Mouse (Mus musculus) forebrain, embryonic 14.5 days (tissue): ENCODE measurements around the gene Notch2. TPM values are rescaled to one million over a fixed set of nuclear protein-coding genes. Genes with fewer than 3 reads are reported as not detected.

Source experiments
- ATAC-seq: fragments of 200-750 bp; cut with Nextera tagmentation; 2 replicates; pipeline ENCODE4 v1.8.0; 2017; ENCODE audit warnings: mild to moderate bottlenecking, moderate library complexity
- DNase-seq: peaks from one replicate; pipeline ENCODE4 v3.0.0-alpha.2; 2015; ENCODE audit warnings: low spot score
- H3K27ac ChIP-seq: fragments of 300-500 bp; sonication (generic); 2 replicates; pipeline ENCODE4 v1.5.1; 2014; ENCODE audit warnings: low read depth, mild to moderate bottlenecking, control low read depth, low read length, moderate library complexity
- H3K27me3 ChIP-seq: fragments of 300-500 bp; sonication (generic); replicated peaks from 2 replicates; pipeline ENCODE4 v1.6.1; 2014; ENCODE audit warnings: low read length, control low read depth, mixed read lengths; ENCODE audit not compliant: control insufficient read depth, insufficient read depth
- H3K36me3 ChIP-seq: fragments of 300-500 bp; sonication (generic); 2 replicates; pipeline ENCODE4 v1.6.1; 2014; ENCODE audit warnings: low read length, control low read depth; ENCODE audit not compliant: control insufficient read depth, insufficient read depth
- H3K4me1 ChIP-seq: fragments of 300-500 bp; sonication (generic); 2 replicates; pipeline ENCODE4 v1.6.1; 2014; ENCODE audit warnings: antibody characterized with exemption, low read length, control low read depth; ENCODE audit not compliant: control insufficient read depth, insufficient read depth
- H3K4me2 ChIP-seq: fragments of 300-500 bp; sonication (generic); 2 replicates; pipeline ENCODE4 v1.6.1; 2014; ENCODE audit warnings: mild to moderate bottlenecking, control low read depth, low read length
- H3K4me3 ChIP-seq: fragments of 300-500 bp; sonication (generic); 2 replicates; pipeline ENCODE4 v1.5.1; 2014; ENCODE audit warnings: low read depth, low read length, control low read depth
- H3K9ac ChIP-seq: fragments of 300-500 bp; sonication (generic); 2 replicates; pipeline ENCODE4 v1.6.1; 2014; ENCODE audit warnings: mild to moderate bottlenecking, low read length, control low read depth, moderate library complexity
- H3K9me3 ChIP-seq: fragments of 300-500 bp; sonication (generic); replicated peaks from 2 replicates; pipeline ENCODE4 v1.6.1; 2016; ENCODE audit warnings: low read length, control low read depth, mixed read lengths; ENCODE audit not compliant: control insufficient read depth
- WGBS: fragments of 180-500 bp; shearing (Covaris S2); extraction: QIAGEN DNeasy Blood & Tissue Kit; methylation state at CpG from one replicate; pipeline ENCODE4 v1.1.7; 2014; 5-methylcytosine and 5-hydroxymethylcytosine counted together
- polyA plus RNA-seq: library from polyadenylated mRNA; unstranded; fragments of >200 nt; fragmentation: Nextera tagmentation; extraction: Ambion mirVana; gene quantifications from 2 replicates; pipeline ENCODE4 v1.2.1, GENCODE M21; 2014

The Notch2 gene
- polyA plus RNA-seq, 1 experiment from 2014 or later: 13.6 TPM

DNA sequence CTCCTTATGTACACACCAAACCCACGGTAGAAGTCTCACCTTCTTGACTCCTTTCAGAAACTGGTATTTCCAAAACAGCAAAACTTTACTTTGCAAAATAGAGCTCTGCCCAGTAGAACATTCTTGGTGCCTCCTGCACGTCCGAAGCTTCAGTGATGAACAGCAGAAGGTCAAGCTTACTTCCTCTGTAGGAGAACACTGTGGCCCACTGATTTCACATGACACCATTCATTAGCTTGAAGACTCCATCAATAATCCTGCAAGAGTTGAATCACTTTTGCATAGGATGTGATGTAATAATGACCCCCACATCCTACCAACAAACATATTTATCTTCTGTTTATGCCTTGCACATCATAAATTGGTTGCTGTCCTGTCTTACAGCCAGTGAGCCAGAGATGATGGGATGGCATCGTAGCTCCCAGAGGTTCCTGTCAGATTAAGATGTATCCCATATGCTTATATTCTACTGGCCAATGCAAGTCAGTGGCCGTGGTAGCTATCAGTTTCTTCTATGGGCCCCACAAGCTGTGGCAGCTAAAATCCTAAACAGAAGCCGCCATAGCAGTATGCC is 39.0 kb upstream of the Notch2 start:
- Histone ChIP-seq H3K4me3 (no peak overlapping the region), H3K9me3 (no peaks in the 10 kb centered on the region), H3K27ac (no peak overlapping the region), H3K9ac (no peak overlapping the region), H3K4me2 (no peak overlapping the region), H3K36me3 (no peaks in the 10 kb centered on the region), H3K27me3 (no peaks in the 10 kb centered on the region), H3K4me1 (no peaks in the 10 kb centered on the region)
- WGBS: 92% methylated on average over 6 of the region's 6 CpGs
- ATAC-seq: no peak
- DNase-seq: no peak

DNA sequence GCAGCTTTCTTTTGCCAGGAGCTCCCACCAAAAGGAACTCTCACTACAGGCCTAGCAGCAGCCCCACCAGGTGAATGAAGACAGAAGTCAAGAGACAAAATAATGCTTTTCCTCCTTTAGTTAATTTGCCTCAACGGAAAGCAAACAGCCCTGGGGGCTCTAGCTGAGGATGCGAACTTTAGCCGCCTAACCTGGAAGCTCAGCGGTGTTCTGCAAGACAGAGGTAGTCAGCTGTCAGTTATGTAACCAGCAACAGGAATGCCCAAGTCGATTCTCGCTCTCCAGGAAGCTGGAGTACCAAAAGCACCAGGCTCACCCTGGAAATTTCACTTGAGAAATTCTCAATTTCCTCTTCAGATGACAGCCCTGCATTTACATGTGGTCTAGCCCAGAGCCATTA is 36.6 kb upstream of the Notch2 start:
- ATAC-seq: no peak
- H3K27me3 ChIP-seq: no peaks in the 10 kb centered on the region
- no peak overlapping the region for H3K27ac ChIP-seq
- H3K9ac ChIP-seq: no peak overlapping the region
- H3K36me3 ChIP-seq: no peaks in the 10 kb centered on the region
- no peak overlapping the region for H3K4me2 ChIP-seq
- no peaks in the 10 kb centered on the region for H3K4me1 ChIP-seq
- H3K4me3 ChIP-seq: no peak overlapping the region
- WGBS: 65% methylated on average over 6 of the region's 6 CpGs
- no peaks in the 10 kb centered on the region for H3K9me3 ChIP-seq
- DNase-seq: no peak

DNA sequence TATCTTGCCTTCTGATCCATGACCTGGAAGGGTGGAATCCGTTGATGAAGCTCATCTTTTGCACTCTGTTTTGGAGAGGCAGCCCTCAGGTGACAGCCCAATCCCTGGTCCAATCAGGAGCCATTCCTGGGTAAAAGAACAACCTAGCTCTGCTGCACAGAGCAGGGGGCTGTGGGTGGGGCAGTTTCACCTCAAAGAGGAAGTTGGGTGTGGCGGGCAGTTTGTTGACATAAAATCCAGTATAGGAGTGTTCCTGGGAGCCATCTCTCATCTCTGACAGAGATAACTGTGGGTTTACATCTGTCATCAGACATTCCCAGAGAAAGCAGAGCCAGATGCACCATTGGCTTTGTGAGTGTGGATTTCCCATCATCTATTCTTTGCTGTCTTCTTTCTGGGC is 34.6 kb upstream of the Notch2 start:
- no peak for DNase-seq

DNA sequence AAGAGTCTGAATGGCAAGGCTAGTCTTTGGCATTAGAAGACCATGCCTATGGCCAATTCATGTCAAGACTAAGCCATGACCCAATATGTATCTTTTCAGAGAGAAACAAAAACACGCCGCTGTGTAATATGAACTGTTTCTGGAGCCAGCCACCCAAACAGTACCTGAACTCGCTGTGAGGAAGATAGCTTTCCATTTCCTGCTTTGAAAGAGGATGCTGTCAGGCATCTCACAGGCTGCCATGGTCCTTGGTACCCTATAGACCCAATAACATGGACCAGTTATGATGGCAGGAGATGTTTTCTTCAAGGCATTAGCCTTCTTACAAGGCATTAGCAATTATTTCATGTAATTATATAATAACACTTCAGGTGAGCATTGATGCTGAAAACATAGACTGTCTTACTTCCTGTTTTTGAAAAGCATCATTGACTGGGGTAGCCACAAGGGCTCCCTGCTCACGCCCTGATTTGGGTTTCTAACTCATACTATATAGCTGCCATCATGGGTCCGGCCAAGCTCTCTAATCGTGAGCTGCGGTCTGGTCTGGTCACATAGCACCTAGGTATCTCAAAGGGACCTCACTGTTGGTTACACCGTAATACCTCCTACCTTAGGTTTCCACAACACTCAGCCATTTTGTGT is 32.5 kb upstream of the Notch2 start:
- H3K4me1 ChIP-seq: no peaks in the 10 kb centered on the region
- H3K4me3 ChIP-seq: no peak overlapping the region
- no peaks in the 10 kb centered on the region for H3K9me3 ChIP-seq
- no peak overlapping the region for H3K27ac ChIP-seq
- H3K27me3 ChIP-seq: no peaks in the 10 kb centered on the region
- DNase-seq: no peak
- H3K36me3 ChIP-seq: no peaks in the 10 kb centered on the region
- WGBS: 94% methylated on average over 8 of the region's 8 CpGs
- H3K4me2 ChIP-seq: no peak overlapping the region
- no peak for ATAC-seq
- no peak overlapping the region for H3K9ac ChIP-seq

More for the DNA sequence above, 34.6 kb upstream of the Notch2 start:
- no peak for ATAC-seq
- H3K36me3 ChIP-seq: no peaks in the 10 kb centered on the region
- H3K27ac ChIP-seq: no peak overlapping the region
- 79% methylated on average over 2 of the region's 2 CpGs for WGBS
- H3K9ac ChIP-seq: no peak overlapping the region
- no peak overlapping the region for H3K4me3 ChIP-seq
- H3K4me1 ChIP-seq: no peaks in the 10 kb centered on the region
- H3K27me3 ChIP-seq: no peaks in the 10 kb centered on the region
- H3K4me2 ChIP-seq: no peak overlapping the region
- no peaks in the 10 kb centered on the region for H3K9me3 ChIP-seq

DNA sequence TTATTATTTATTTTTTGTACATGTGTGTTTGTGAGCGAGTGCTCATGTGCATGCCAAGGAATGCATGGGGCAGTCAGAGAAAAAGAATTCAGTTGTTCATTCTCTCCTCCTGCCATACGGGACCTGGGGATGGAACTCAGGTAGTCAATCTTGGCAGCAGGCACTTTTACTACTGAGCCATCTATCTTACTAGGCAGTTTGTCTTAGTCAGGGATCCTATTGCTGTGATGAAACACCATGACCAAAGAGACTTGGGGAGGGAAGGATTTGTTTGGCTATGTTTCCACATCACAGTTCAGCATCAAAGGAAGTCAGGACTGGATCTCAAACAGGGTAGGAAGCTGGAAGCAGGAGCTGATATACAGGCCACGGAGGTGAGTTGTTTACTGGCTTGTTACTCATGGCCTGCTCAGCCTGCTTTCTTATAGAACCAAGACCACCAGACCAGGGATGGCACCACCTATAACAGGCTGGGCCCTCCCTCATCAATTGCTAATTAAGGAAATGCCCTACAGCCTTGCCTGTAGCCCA is 31.9 kb upstream of the Notch2 start:
- no peak overlapping the region for H3K4me2 ChIP-seq
- 95% methylated on average over 3 of the region's 3 CpGs for WGBS
- no peaks in the 10 kb centered on the region for H3K27me3 ChIP-seq
- H3K9me3 ChIP-seq: no peaks in the 10 kb centered on the region
- H3K27ac ChIP-seq: no peak overlapping the region
- H3K9ac ChIP-seq: no peak overlapping the region
- DNase-seq (no peak), ATAC-seq (no peak)
- no peaks in the 10 kb centered on the region for H3K4me1 ChIP-seq
- H3K4me3 ChIP-seq: no peak overlapping the region
- no peaks in the 10 kb centered on the region for H3K36me3 ChIP-seq

DNA sequence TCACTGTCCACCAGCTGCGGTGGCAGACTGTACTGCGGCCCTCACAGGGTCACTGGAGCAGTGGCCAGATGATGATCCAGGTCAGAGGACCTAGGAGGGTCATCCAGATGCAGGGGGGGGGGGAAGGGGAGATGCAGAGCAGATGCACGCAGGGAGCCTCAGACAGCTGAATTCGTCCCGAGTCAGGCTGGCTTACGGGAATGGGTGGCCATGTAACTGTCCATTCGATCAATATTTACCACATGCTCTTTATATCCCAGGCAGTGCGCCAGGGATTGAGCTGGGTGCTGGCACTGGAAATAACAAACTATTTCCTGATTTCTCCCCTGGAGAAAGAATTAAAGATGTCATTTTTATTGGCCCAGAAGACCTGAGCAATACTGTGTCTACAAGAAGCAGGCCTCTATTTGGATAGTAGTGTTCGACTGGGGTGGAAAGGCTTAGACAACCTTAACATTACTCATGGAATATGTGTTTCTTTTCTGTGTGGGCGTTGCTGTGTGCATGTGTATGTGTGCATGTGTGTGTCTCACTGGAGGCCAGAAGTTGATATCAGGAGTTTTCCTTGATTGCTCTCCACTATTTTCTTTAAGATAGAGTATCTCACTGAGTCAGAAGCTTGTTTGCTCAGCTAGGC is 28.3 kb upstream of the Notch2 start:
- ATAC-seq: no peak
- DNase-seq: no peak
- H3K4me1 ChIP-seq: no peaks in the 10 kb centered on the region
- H3K9me3 ChIP-seq: no peaks in the 10 kb centered on the region
- no peak overlapping the region for H3K9ac ChIP-seq
- H3K4me3 ChIP-seq: no peak overlapping the region
- WGBS: 92% methylated on average over 10 of the region's 10 CpGs
- H3K27me3 ChIP-seq: no peaks in the 10 kb centered on the region
- no peak overlapping the region for H3K4me2 ChIP-seq
- H3K36me3 ChIP-seq: no peaks in the 10 kb centered on the region
- no peak overlapping the region for H3K27ac ChIP-seq

DNA sequence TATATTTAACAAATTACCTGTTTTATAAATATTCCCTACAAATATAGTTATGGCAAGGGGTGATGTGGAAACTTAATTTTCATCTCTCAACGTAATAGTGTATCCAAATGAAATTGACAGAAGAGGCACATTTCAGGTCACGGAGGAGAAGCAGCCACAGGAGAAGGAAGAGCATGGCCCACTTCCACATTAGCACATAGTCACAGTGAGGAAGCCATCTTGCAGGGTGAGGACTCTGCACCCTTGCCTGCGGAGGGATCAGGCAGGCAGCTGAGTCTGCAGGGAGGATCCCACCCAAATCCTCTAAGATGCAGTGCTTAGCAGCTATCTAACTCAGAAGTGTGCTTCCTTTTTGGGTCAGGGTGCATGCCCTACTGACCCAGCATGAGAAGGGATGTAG is 27.6 kb upstream of the Notch2 start:
- H3K36me3 ChIP-seq: no peaks in the 10 kb centered on the region
- no peaks in the 10 kb centered on the region for H3K27me3 ChIP-seq
- no peaks in the 10 kb centered on the region for H3K4me1 ChIP-seq
- no peak overlapping the region for H3K4me3 ChIP-seq
- WGBS: 93% methylated on average over 3 of the region's 3 CpGs
- no peaks in the 10 kb centered on the region for H3K9me3 ChIP-seq
- no peak for ATAC-seq
- DNase-seq: no peak
- H3K9ac ChIP-seq: no peak overlapping the region
- H3K27ac ChIP-seq: no peak overlapping the region
- H3K4me2 ChIP-seq: no peak overlapping the region

DNA sequence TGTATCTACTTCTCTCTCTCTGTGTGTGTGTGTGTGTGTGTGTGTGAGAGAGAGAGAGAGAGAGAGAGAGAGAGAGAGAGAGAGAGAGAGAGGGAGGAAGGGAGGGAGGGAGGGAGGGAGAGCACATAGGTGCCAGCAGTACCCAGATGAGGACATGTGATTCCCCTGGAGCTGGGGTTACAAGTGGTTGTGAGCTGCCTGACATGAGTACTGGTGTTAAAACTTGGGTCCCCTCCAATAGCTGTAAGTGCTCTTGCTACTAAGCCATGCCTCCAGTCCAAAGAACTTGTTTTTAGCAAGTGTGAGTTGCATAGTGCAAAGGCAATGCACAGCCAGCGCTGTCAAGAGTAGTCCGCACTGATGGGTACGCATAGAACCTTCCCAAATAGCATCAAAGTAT is 26.2 kb upstream of the Notch2 start:
- ATAC-seq: no peak
- Histone ChIP-seq H3K9me3 (no peaks in the 10 kb centered on the region), H3K4me1 (no peaks in the 10 kb centered on the region), H3K36me3 (no peaks in the 10 kb centered on the region), H3K4me3 (no peak overlapping the region), H3K27ac (no peak overlapping the region), H3K9ac (no peak overlapping the region), H3K4me2 (no peak overlapping the region), H3K27me3 (no peaks in the 10 kb centered on the region)
- 87% methylated on average over 3 of the region's 3 CpGs for WGBS
- DNase-seq: no peak

DNA sequence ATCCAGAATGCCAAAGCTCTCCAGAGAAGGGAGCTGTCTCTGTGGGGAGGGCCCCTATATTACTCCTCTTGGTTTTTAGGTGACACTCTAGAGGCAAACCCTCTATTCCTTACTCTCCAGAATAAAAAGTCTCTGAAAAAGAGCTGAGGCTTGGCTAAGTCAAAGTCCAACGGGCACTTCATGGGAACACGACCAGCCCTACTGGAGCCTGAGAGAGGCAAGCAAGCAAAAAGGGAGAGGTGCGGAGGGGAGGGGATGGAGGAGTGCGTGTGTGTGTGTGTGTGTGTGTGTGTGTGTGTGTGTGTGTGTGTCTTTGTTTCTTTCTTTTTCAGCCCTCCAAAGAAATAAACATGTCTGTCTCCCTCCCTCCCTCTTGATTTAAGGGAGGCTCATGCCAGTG is 24.6 kb upstream of the Notch2 start:
- H3K4me2 ChIP-seq: no peak overlapping the region
- WGBS: 65% methylated on average over 4 of the region's 4 CpGs
- H3K27me3 ChIP-seq: no peaks in the 10 kb centered on the region
- DNase-seq: no peak
- ATAC-seq: no peak
- no peaks in the 10 kb centered on the region for H3K36me3 ChIP-seq
- H3K9ac ChIP-seq: no peak overlapping the region
- no peak overlapping the region for H3K4me3 ChIP-seq
- H3K4me1 ChIP-seq: no peaks in the 10 kb centered on the region
- H3K9me3 ChIP-seq: no peaks in the 10 kb centered on the region
- no peak overlapping the region for H3K27ac ChIP-seq
